Mouse (Mus musculus) granulocyte monocyte progenitor cell, adult 5-6 weeks (primary cell): ENCODE results near the gene Atg4d. TPM values are rescaled to one million over a fixed set of nuclear protein-coding genes. Genes with fewer than 3 reads are reported as not detected.
A peak's percentile ranks its signal among the peaks of the same experiment; 100 is the strongest.
"Not testable (repeated sequence)": the region's sequence is repeated elsewhere in the genome, so short reads cannot be mapped to it uniquely, and the experiment has no call there.

Source experiments
- ATAC-seq: replicated peaks from 2 replicates; pipeline ENCODE4 v1.8.0; 2016; ENCODE audit warnings: mild to moderate bottlenecking, moderate TSS enrichment, inconsistent platforms; ENCODE audit not compliant: poor library complexity, severe bottlenecking
- total RNA-seq, 2 experiments: library from RNA; stranded (forward) in 1 of 2; stranded (reverse) in 1 of 2; fragments of 200-712, 200-1000 nt in 1 of 2; fragments of >200 nt in 1 of 2; fragmentation: Nextera tagmentation in 1 of 2; gene quantifications; 2 replicates each; pipeline ENCODE4 v1.2.3; 2014 to 2017

Gene Atg4d
- total RNA-seq (2014; fragmentation: Nextera tagmentation) (6.4 and 8.9 TPM in 2 replicates), total RNA-seq (2017) (5.5 and 5.9 TPM in 2 replicates)

GRCm38 (mm10) chr9:21265000-21265561 lies at the start of gene Atg4d:
TSS of gene Atg4d (plus strand) at chr9:21265293.
- peak; percentile 95 for ATAC-seq

- ATAC-seq, result no peak
Observed at GRCm38 (mm10) chr9:21216050-21216841, 48.8 kb upstream of the Atg4d start.

- ATAC-seq, result no peak
Observed at GRCm38 (mm10) chr9:21219820-21220219, 45.3 kb upstream of the Atg4d start.

GRCm38 (mm10) chr9:21220490-21221382 lies 44.4 kb upstream of the Atg4d start:
- ATAC-seq, result peak; percentile 89

GRCm38 (mm10) chr9:21221383-21221929 lies 43.6 kb upstream of the Atg4d start:
- peak; percentile 53 for ATAC-seq

GRCm38 (mm10) chr9:21223490-21223889 lies 41.6 kb upstream of the Atg4d start:
- not testable (repeated sequence) for ATAC-seq

GRCm38 (mm10) chr9:21223906-21224305 lies 41.2 kb upstream of the Atg4d start:
- ATAC-seq, result no peak

GRCm38 (mm10) chr9:21224576-21225414 lies 40.3 kb upstream of the Atg4d start:
- 0 out of 2 replicates have a peak, but pooled peaks have one; percentile 7 for ATAC-seq

GRCm38 (mm10) chr9:21225415-21225758 lies 39.7 kb upstream of the Atg4d start:
- no peak for ATAC-seq

GRCm38 (mm10) chr9:21227342-21227741 lies 37.8 kb upstream of the Atg4d start:
- peak; percentile 54 for ATAC-seq

- ATAC-seq, result no peak
Observed at GRCm38 (mm10) chr9:21231551-21231950, 33.5 kb upstream of the Atg4d start.

- ATAC-seq, result no peak
Observed at GRCm38 (mm10) chr9:21232867-21233266, 32.2 kb upstream of the Atg4d start.

- ATAC-seq, result no peak
Observed at GRCm38 (mm10) chr9:21233366-21233765, 31.7 kb upstream of the Atg4d start.

GRCm38 (mm10) chr9:21233805-21234204 lies 31.3 kb upstream of the Atg4d start:
- ATAC-seq, result no peak

GRCm38 (mm10) chr9:21235341-21235740 lies 29.8 kb upstream of the Atg4d start:
- peak; percentile 18; the same call in 1 of the 2 replicates for ATAC-seq

- ATAC-seq, result no peak
Observed at GRCm38 (mm10) chr9:21236991-21237367, 28.1 kb upstream of the Atg4d start.

GRCm38 (mm10) chr9:21237368-21238003 lies 27.6 kb upstream of the Atg4d start:
- ATAC-seq, result peak; percentile 62

- ATAC-seq, result no peak
Observed at GRCm38 (mm10) chr9:21238004-21238732, 26.9 kb upstream of the Atg4d start.
